Comparison of ENCODE assay signal across 8 mouse cellular contexts in the genomic region with DNA sequence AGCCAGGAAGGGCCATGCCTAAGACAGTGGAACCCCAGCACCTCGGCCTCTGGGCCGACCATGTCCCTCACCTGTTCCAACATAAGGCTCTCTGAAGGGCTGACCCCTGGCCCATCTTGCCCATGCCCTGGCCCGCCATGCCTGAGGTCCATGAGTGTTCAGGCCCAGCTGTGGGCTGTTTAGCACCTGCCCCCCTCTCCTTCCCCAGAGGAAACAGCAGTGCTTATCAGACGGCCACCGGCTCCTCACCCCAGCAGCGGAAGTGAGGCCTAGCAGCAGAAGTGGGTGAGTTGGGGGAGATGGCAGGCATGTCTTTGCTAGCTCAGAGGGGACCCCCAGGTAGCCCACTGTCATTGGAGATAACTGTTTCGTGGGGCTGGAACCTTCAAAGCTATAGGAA. TPM values are rescaled to one million over a fixed set of nuclear protein-coding genes. Genes with fewer than 3 reads are reported as not detected.
DNase-seq lines count a peak whose midpoint lies in the region; ATAC-seq and TF ChIP-seq lines count a peak whose summit lies in the region.

No protein-coding gene starts in this region.

- TF ChIP-seq CTCF in cerebellum, adult 2 months (IDR thresholded peaks at IDR 0.05; ENCODE audit: borderline replicate concordance, insufficient read depth, low read depth, low read length) = no peak
- TF ChIP-seq CTCF in forebrain, postnatal 0 days (IDR thresholded peaks at IDR 0.05; ENCODE audit: low read depth) = no peak

- no peaks in the 10 kb centered on the region for H3K27me3 ChIP-seq in cerebellum, adult 2 months (ENCODE audit: control insufficient read depth, insufficient read depth, low read length)
- no peaks in the 10 kb centered on the region; the same call in 1 of the 2 replicates for H3K27me3 ChIP-seq in midbrain, embryonic 10.5 days (ENCODE audit: low read depth, poor library complexity, severe bottlenecking)
- H3K27me3 ChIP-seq in midbrain, embryonic 15.5 days (replicated peaks) = no peaks in the 10 kb centered on the region
- H3K27me3 ChIP-seq in liver, embryonic 16.5 days (ENCODE audit: control insufficient read depth, insufficient read depth, low read depth, low read length) = no peaks in the 10 kb centered on the region
- H3K27me3 ChIP-seq in forebrain, postnatal 0 days (ENCODE audit: insufficient read depth, low read length) = no peaks in the 10 kb centered on the region

- peaks cover 54% of the 10 kb centered on the region for H3K4me1 ChIP-seq in cerebellum, adult 2 months (ENCODE audit: control insufficient read depth, insufficient read depth, low read length)
- H3K4me1 ChIP-seq in midbrain, embryonic 10.5 days = peaks cover 65% of the 10 kb centered on the region
- peaks cover 13% of the 10 kb centered on the region for H3K4me1 ChIP-seq in midbrain, embryonic 15.5 days
- peaks cover 55% of the 10 kb centered on the region for H3K4me1 ChIP-seq in liver, embryonic 16.5 days (ENCODE audit: control insufficient read depth, low read depth, low read length)
- 0 out of 2 replicates have a peak, but pooled peaks cover 3% of the 10 kb centered on the region for H3K4me1 ChIP-seq in forebrain, postnatal 0 days (ENCODE audit: insufficient read depth)

- ATAC-seq in midbrain, embryonic 15.5 days (replicated peaks) = no peak
- peak; percentile 49 for ATAC-seq in liver, embryonic 16.5 days (ENCODE audit: low read depth)
- no peak for ATAC-seq in forebrain, postnatal 0 days

- H3K4me2 ChIP-seq in midbrain, embryonic 15.5 days = no peak overlapping the region
- peak overlapping the region; percentile 93 for H3K4me2 ChIP-seq in liver, embryonic 16.5 days (ENCODE audit: low read depth, low read length)
- H3K4me2 ChIP-seq in forebrain, postnatal 0 days (ENCODE audit: low read depth) = no peak overlapping the region

- peak overlapping the region; percentile 4; the same call in 1 of the 2 replicates for H3K27ac ChIP-seq in cerebellum, adult 2 months (ENCODE audit: insufficient read depth, low read length)
- peak overlapping the region; percentile 88 for H3K27ac ChIP-seq in midbrain, embryonic 10.5 days (replicated peaks)
- H3K27ac ChIP-seq in midbrain, embryonic 15.5 days = no peak overlapping the region
- H3K27ac ChIP-seq in liver, embryonic 16.5 days (ENCODE audit: low read length) = peak overlapping the region; percentile 97
- no peak overlapping the region for H3K27ac ChIP-seq in forebrain, postnatal 0 days (ENCODE audit: low read depth, low read length)

- DNase-seq in cerebellum, adult 2 months = peak in 1 of 2 experiments; percentile 15
- no peak for DNase-seq in cerebellum, postnatal 36 days
- DNase-seq in midbrain, embryonic 10.5 days (ENCODE audit: low spot score) = no peak
- peak; percentile 80 for DNase-seq in thymus, postnatal 25 days
- DNase-seq in frontal cortex, postnatal 10 days (ENCODE audit: low spot score in 2 of 2) = no peak
- no peak for DNase-seq in forebrain, postnatal 0 days

- peaks cover 32% of the 10 kb centered on the region for H3K36me3 ChIP-seq in midbrain, embryonic 10.5 days
- peaks cover 22% of the 10 kb centered on the region for H3K36me3 ChIP-seq in midbrain, embryonic 15.5 days (replicated peaks)
- H3K36me3 ChIP-seq in liver, embryonic 16.5 days (ENCODE audit: control insufficient read depth, insufficient read depth) = peaks cover 30% of the 10 kb centered on the region
- peaks cover 32% of the 10 kb centered on the region for H3K36me3 ChIP-seq in forebrain, postnatal 0 days (ENCODE audit: insufficient read depth)

- TF ChIP-seq POLR2A in cerebellum, adult 2 months (IDR thresholded peaks at IDR 0.05; ENCODE audit: borderline replicate concordance, insufficient read depth, low read length) = no peak

- no peak overlapping the region for H3K9ac ChIP-seq in midbrain, embryonic 15.5 days
- H3K9ac ChIP-seq in liver, embryonic 16.5 days (ENCODE audit: low read depth, low read length) = peak overlapping the region; percentile 83
- no peak overlapping the region for H3K9ac ChIP-seq in forebrain, postnatal 0 days

- 80% methylated on average over 7 of the region's 7 CpGs for WGBS in cerebellum, adult 2 months
- 89% methylated on average over 7 of the region's 7 CpGs for WGBS in midbrain, embryonic 10.5 days
- 91% methylated on average over 7 of the region's 7 CpGs for WGBS in midbrain, embryonic 15.5 days
- WGBS in liver, embryonic 16.5 days (ENCODE audit: insufficient replicate concordance) = 12% methylated on average over 7 of the region's 7 CpGs
- WGBS in forebrain, postnatal 0 days = 88% methylated on average over 7 of the region's 7 CpGs

- H3K9me3 ChIP-seq in midbrain, embryonic 10.5 days (replicated peaks) = no peaks in the 10 kb centered on the region
- no peaks in the 10 kb centered on the region for H3K9me3 ChIP-seq in midbrain, embryonic 15.5 days
- H3K9me3 ChIP-seq in liver, embryonic 16.5 days (replicated peaks; ENCODE audit: control insufficient read depth, low read length) = no peaks in the 10 kb centered on the region
- H3K9me3 ChIP-seq in forebrain, postnatal 0 days (ENCODE audit: low read length) = no peaks in the 10 kb centered on the region

- H3K4me3 ChIP-seq in cerebellum, adult 2 months (replicated peaks; ENCODE audit: insufficient read depth, low read depth, low read length) = no peak overlapping the region
- H3K4me3 ChIP-seq in midbrain, embryonic 10.5 days = peak overlapping the region; percentile 49; the same call in 1 of the 2 replicates
- no peak overlapping the region for H3K4me3 ChIP-seq in midbrain, embryonic 15.5 days
- H3K4me3 ChIP-seq in liver, embryonic 16.5 days (ENCODE audit: low read depth, low read length) = peak overlapping the region; percentile 68
- H3K4me3 ChIP-seq in forebrain, postnatal 0 days (ENCODE audit: low read depth, low read length) = no peak overlapping the region

RNA-seq across cellular contexts. Expression of a gene that starts 0.9 kb away (rescaled TPM):
- polyA plus RNA-seq in cerebellum, adult 2 months (2012; rRNA removed) = 3.8 and 5.7 TPM in 2 replicates
- 2.5 and 3.1 TPM in 2 replicates for polyA plus RNA-seq in midbrain, embryonic 10.5 days (2016; fragmentation: Nextera tagmentation; extraction: Ambion mirVana)
- 0.70 and 1.5 TPM in 2 replicates for polyA plus RNA-seq in midbrain, embryonic 15.5 days (2015; fragmentation: Nextera tagmentation; extraction: Ambion mirVana)
- polyA plus RNA-seq in liver, embryonic 16.5 days (2015; fragmentation: Nextera tagmentation; extraction: Ambion mirVana) = 17.8 and 20.4 TPM in 2 replicates
- 0.46 and 0.86 TPM in 2 replicates for total RNA-seq in forebrain, postnatal 0 days (2014; rRNA removed)
- 0.29 and 0.58 TPM in 2 replicates for polyA plus RNA-seq in forebrain, postnatal 0 days (2015; fragmentation: Nextera tagmentation; extraction: Ambion mirVana)

RNA-seq across cellular contexts. Expression of a gene that starts 10.0 kb away (rescaled TPM):
- polyA plus RNA-seq in cerebellum, adult 2 months (2012; rRNA removed) = 509 and 539 TPM in 2 replicates
- 91.8 and 109 TPM in 2 replicates for polyA plus RNA-seq in midbrain, embryonic 10.5 days (2016; fragmentation: Nextera tagmentation; extraction: Ambion mirVana)
- 165 and 173 TPM in 2 replicates for polyA plus RNA-seq in midbrain, embryonic 15.5 days (2015; fragmentation: Nextera tagmentation; extraction: Ambion mirVana)
- 85.2 and 110 TPM in 2 replicates for polyA plus RNA-seq in liver, embryonic 16.5 days (2015; fragmentation: Nextera tagmentation; extraction: Ambion mirVana)
- total RNA-seq in forebrain, postnatal 0 days (2014; rRNA removed) = 94.7 and 130 TPM in 2 replicates
- 281 and 287 TPM in 2 replicates for polyA plus RNA-seq in forebrain, postnatal 0 days (2015; fragmentation: Nextera tagmentation; extraction: Ambion mirVana)

RNA-seq across cellular contexts. Expression of a gene that starts 46.7 kb away (rescaled TPM):
- 48.1 and 49.1 TPM in 2 replicates for polyA plus RNA-seq in cerebellum, adult 2 months (2012; rRNA removed)
- polyA plus RNA-seq in midbrain, embryonic 10.5 days (2016; fragmentation: Nextera tagmentation; extraction: Ambion mirVana) = 46.4 and 52.2 TPM in 2 replicates
- 39.7 and 40.7 TPM in 2 replicates for polyA plus RNA-seq in midbrain, embryonic 15.5 days (2015; fragmentation: Nextera tagmentation; extraction: Ambion mirVana)
- polyA plus RNA-seq in liver, embryonic 16.5 days (2015; fragmentation: Nextera tagmentation; extraction: Ambion mirVana) = 8.8 and 10.8 TPM in 2 replicates
- total RNA-seq in forebrain, postnatal 0 days (2014; rRNA removed) = 38.9 and 43.8 TPM in 2 replicates
- polyA plus RNA-seq in forebrain, postnatal 0 days (2015; fragmentation: Nextera tagmentation; extraction: Ambion mirVana) = 18.7 and 22.5 TPM in 2 replicates

RNA-seq across cellular contexts. Expression of a gene that starts 49.1 kb away (rescaled TPM):
- 456 and 541 TPM in 2 replicates for polyA plus RNA-seq in cerebellum, adult 2 months (2012; rRNA removed)
- 1,512 and 1,693 TPM in 2 replicates for polyA plus RNA-seq in midbrain, embryonic 10.5 days (2016; fragmentation: Nextera tagmentation; extraction: Ambion mirVana)
- 2,073 and 2,119 TPM in 2 replicates for polyA plus RNA-seq in midbrain, embryonic 15.5 days (2015; fragmentation: Nextera tagmentation; extraction: Ambion mirVana)
- 527 and 601 TPM in 2 replicates for polyA plus RNA-seq in liver, embryonic 16.5 days (2015; fragmentation: Nextera tagmentation; extraction: Ambion mirVana)
- total RNA-seq in forebrain, postnatal 0 days (2014; rRNA removed) = 730 and 936 TPM in 2 replicates
- 2,422 and 2,718 TPM in 2 replicates for polyA plus RNA-seq in forebrain, postnatal 0 days (2015; fragmentation: Nextera tagmentation; extraction: Ambion mirVana)

RNA-seq across cellular contexts. Expression of a gene that starts 50.2 kb away (rescaled TPM):
- polyA plus RNA-seq in cerebellum, adult 2 months (2012; rRNA removed) = 4.1 TPM in 2 replicates
- 2.7 TPM in 2 replicates for polyA plus RNA-seq in midbrain, embryonic 10.5 days (2016; fragmentation: Nextera tagmentation; extraction: Ambion mirVana)
- polyA plus RNA-seq in midbrain, embryonic 15.5 days (2015; fragmentation: Nextera tagmentation; extraction: Ambion mirVana) = 10.5 and 12.2 TPM in 2 replicates
- 5.1 and 6.2 TPM in 2 replicates for polyA plus RNA-seq in liver, embryonic 16.5 days (2015; fragmentation: Nextera tagmentation; extraction: Ambion mirVana)
- 10.5 and 13.0 TPM in 2 replicates for total RNA-seq in forebrain, postnatal 0 days (2014; rRNA removed)
- 6.6 and 7.8 TPM in 2 replicates for polyA plus RNA-seq in forebrain, postnatal 0 days (2015; fragmentation: Nextera tagmentation; extraction: Ambion mirVana)

Comparison
In these comparisons a context has a peak if more than half of its experiments do, and no peak if none do; other contexts are left out.
1. H3K27ac ChIP-seq: peak in cerebellum, adult 2 months (single experiment), midbrain, embryonic 10.5 days (single experiment) and liver, embryonic 16.5 days (single experiment); none in midbrain, embryonic 15.5 days (single experiment) and forebrain, postnatal 0 days (single experiment).
2. H3K4me3 ChIP-seq: peak in midbrain, embryonic 10.5 days (single experiment) and liver, embryonic 16.5 days (single experiment); none in cerebellum, adult 2 months (single experiment), midbrain, embryonic 15.5 days (single experiment) and forebrain, postnatal 0 days (single experiment).